Mouse (Mus musculus): ENCODE measurements around the gene Sirpb1b.
"Not testable (repeated sequence)": the region's sequence is repeated elsewhere in the genome, so short reads cannot be mapped to it uniquely, and the experiment has no call there.

Gene Sirpb1b

DNA sequence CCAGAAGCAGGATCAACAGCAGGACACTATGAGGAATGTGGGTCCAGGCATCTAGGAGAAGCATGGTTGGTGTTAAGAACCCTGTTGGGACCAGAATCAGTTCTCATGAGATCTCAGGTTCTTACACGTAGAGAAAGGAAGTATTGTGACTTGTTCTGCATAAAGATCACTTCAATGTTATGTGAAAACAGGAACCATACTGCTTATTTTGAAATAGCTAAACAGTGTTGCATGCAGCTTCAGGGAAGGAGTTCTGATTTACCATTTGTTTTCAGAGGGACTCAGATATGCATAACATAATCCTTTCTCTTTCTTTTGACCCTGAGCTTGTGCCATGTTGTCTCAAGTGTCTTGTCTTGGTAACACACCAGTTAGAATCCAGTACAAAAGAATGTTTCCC, at the start of gene Sirpb1b:
Gene Sirpb1b (minus strand): TSS at position 179 of the 400 bp plus-strand sequence.
- DNase-seq (ENCODE audit: low read depth, low spot score): not testable (repeated sequence)

DNA sequence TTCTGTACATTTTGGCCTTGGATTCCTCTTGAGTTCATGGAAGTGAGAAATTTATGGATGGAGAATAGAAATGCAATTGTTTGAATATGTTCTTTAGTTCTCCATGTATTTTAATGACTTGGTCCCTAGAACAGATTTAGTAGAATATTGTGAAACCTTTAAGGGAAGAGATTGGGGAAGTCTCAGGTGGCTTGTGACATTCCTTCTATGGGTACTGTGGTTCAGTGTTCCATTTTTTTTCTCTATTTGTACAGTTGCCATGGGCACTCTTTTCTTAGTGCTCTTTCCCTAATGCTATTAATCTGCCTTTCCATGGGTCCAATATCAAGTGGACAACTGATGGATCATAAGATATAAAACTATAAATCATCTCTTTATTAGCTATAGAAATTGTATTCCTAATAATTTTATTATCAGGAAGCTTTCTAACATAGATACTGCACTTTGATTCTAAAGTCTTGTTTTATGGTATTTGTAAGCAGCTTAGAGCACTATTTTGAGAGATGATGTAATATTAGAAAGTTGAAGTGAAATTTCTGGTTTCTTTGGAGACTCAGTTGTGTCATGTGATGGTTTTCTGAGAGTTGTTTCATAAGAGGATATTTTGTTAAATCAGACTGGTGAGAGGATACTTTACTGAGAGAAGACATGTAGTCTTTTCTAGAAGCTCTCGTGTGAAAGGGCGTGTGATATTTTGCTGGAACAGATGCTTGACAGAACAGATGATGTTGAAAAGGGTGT, 15.7 kb upstream of the Sirpb1b start:
- DNase-seq (ENCODE audit: low read depth, low spot score): not testable (repeated sequence)

DNA sequence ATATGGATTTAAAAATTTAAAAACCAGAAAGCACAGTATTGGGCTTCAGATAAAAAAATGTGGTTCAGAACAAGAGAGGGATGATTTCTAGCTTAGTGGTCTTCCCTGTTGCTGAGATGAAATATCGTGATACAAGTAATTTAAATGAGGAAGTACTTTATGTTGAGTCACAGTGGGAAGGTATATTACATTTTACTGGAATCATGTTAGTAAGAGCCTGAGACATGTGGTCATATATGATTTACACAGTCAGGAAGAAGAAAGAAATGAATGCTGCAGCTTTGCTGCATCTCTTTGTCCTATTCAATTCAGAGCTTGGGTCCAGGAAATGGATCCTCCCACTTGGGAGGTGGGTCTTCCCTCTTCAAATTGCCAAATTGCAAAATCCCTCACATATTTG, 11.8 kb upstream of the Sirpb1b start:
- DNase-seq (ENCODE audit: low read depth, low spot score): not testable (repeated sequence)

DNA sequence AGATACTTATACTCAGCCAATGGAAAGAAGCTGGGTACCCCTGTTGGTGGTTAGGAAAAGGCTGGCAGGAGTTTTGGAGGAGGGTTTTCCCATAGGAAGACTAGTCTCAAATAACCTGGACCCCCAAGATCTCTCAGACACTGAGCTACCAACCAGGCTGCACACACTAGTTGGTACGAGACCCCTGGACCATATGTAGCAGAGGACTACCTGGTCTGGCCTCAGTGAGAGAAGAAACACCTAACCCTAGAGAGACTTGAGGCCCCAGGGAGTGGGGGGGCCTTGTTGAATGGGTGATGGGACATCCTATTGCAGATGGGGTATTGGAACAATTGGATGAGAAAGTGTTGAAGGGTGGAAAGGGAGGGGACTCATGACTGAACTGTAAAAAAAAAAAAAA, 8.6 kb upstream of the Sirpb1b start:
- DNase-seq (ENCODE audit: low read depth, low spot score): no peak

- not testable (repeated sequence) for DNase-seq (ENCODE audit: low read depth, low spot score)
Observed at GRCm38 (mm10) chr3:15582948-15583347, 8.1 kb upstream of the Sirpb1b start.

- not testable (repeated sequence) for DNase-seq (ENCODE audit: low read depth, low spot score)
Observed at GRCm38 (mm10) chr3:15576466-15576865, 1.6 kb upstream of the Sirpb1b start.

DNA sequence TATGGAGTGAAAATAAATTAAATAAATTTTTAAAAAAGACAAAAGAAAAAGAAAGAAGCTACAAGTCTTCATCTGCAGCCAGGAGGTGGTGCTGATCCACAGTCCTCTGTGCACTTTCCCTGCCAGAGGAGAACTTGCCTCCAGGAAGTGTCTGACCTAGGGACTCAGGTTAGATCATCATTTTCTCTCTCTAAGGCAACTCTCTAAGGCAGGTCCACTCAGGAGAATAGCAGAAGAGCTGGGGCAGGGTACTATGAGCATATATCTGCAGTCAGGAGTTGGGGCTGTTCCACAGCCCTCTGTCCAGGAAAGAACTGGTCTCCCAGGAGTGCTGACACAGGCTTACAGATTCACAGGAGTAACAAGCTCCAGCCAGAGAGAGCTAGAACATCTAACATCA, 46.3 kb downstream of the Sirpb1b start:
- no peak for DNase-seq (ENCODE audit: low read depth, low spot score)

DNA sequence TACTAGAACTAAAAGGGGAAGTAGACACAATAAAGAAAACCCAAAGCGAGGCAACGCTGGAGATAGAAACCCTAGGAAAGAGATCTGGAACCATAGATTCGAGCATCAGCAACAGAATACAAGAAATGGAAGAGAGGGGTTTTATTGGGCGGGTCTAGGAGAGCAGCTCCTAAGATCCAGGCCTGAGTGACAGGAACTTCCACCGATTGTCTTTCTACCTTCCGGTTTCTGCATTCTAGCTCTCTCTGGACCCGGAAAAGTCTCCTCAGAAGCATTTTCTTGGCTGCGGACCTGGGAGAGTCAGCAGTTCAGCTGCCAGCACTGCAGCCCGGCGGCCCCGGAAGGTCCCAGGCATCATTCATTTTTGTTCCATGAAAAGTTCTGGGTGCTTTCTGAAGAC, 61.3 kb downstream of the Sirpb1b start:
- not testable (repeated sequence) for DNase-seq (ENCODE audit: low read depth, low spot score)

- not testable (repeated sequence) for DNase-seq (ENCODE audit: low read depth, low spot score)
Observed at GRCm38 (mm10) chr3:15507792-15508321, 67.0 kb downstream of the Sirpb1b start.

DNA sequence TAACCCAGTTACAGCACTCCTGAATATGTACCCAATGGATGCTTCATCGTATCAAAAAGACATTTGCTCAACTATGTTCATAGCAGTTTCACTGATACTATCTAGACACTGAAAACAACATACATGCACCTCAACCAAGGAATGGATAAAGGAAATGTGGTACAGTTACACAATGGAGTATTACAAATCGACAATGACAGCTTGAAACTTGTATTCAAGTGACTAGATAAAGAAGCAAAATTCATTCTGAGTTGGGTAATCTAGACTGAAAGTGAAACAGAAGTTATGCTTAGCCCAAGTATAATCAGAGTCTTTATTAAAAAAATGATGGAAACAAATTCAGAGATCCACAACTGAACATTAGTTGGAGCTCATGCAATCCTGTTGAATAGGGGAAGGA, 100.0 kb downstream of the Sirpb1b start:
- DNase-seq (ENCODE audit: low read depth, low spot score): not testable (repeated sequence)

DNA sequence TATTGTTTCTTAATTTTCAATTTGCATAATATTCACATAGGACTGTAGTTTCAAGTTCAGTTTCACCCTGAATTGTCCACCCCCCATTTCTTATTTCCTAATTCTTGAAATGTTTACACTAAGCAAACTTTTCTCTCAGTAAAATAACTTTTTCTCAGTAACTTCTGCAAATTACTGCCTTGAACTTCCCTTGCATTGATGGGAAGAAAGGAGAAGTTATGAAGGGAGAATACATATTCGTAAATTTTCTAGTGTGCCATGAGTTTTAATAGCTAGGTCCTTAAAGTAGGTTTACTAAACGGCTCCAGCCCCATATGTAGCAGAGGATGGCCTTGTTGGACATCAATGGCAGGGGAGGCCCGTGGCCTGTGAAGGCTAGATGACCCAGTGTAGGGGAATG, 104.7 kb downstream of the Sirpb1b start:
- not testable (repeated sequence) for DNase-seq (ENCODE audit: low read depth, low spot score)

All from retina, postnatal 7 days (tissue).